Mouse (Mus musculus): ENCODE results near the gene 2610001J05Rik. TPM values are rescaled to one million over a fixed set of nuclear protein-coding genes. Genes with fewer than 3 reads are reported as not detected.

2610001J05Rik gene
- 68.3 and 70.8 TPM in 2 replicates for polyA plus RNA-seq (2012; rRNA removed)

GRCm38 (mm10) chr6:13870919-13871624 is at the start of gene 2610001J05Rik:
Gene 2610001J05Rik, minus strand, starts transcription at chr6:13871518.
- Histone ChIP-seq H3K27ac (ENCODE audit: insufficient read depth, low read length) (no peak within 1 kb of the TSS), H3K4me1 (ENCODE audit: control insufficient read depth, insufficient read depth, low read length) (peaks cover 1% of the 10 kb centered on the region; the same call in 1 of the 2 replicates), H3K4me3 (ENCODE audit: insufficient read depth, low read length) (peak within 1 kb of the TSS; percentile 47)
- TF ChIP-seq CTCF (IDR thresholded peaks at IDR 0.05; ENCODE audit: extremely low read depth, insufficient read depth, low read length) (no peak), POLR2A (IDR thresholded peaks at IDR 0.05; ENCODE audit: extremely low read depth, insufficient read depth, low read length) (peak; percentile 98)

GRCm38 (mm10) chr6:13909762-13910537 is 38.6 kb upstream of the 2610001J05Rik start:
- Histone ChIP-seq H3K4me1 (ENCODE audit: control insufficient read depth, insufficient read depth, low read length) (no peaks in the 10 kb centered on the region), H3K27ac (ENCODE audit: insufficient read depth, low read length) (no peak overlapping the region)
- TF ChIP-seq CTCF (IDR thresholded peaks at IDR 0.05; ENCODE audit: extremely low read depth, insufficient read depth, low read length): no peak
- TF ChIP-seq POLR2A (IDR thresholded peaks at IDR 0.05; ENCODE audit: extremely low read depth, insufficient read depth, low read length): no peak

GRCm38 (mm10) chr6:13902941-13903627 is 31.8 kb upstream of the 2610001J05Rik start:
- Histone ChIP-seq H3K27ac (ENCODE audit: insufficient read depth, low read length) (no peak overlapping the region), H3K4me3 (ENCODE audit: insufficient read depth, low read length) (no peak overlapping the region), H3K4me1 (ENCODE audit: control insufficient read depth, insufficient read depth, low read length) (no peaks in the 10 kb centered on the region)
- TF ChIP-seq CTCF (IDR thresholded peaks at IDR 0.05; ENCODE audit: extremely low read depth, insufficient read depth, low read length): no peak
- TF ChIP-seq POLR2A (IDR thresholded peaks at IDR 0.05; ENCODE audit: extremely low read depth, insufficient read depth, low read length): no peak

More at GRCm38 (mm10) chr6:13909762-13910537, 38.6 kb upstream of the 2610001J05Rik start:
- no peak overlapping the region for H3K4me3 ChIP-seq (ENCODE audit: insufficient read depth, low read length)

DNA sequence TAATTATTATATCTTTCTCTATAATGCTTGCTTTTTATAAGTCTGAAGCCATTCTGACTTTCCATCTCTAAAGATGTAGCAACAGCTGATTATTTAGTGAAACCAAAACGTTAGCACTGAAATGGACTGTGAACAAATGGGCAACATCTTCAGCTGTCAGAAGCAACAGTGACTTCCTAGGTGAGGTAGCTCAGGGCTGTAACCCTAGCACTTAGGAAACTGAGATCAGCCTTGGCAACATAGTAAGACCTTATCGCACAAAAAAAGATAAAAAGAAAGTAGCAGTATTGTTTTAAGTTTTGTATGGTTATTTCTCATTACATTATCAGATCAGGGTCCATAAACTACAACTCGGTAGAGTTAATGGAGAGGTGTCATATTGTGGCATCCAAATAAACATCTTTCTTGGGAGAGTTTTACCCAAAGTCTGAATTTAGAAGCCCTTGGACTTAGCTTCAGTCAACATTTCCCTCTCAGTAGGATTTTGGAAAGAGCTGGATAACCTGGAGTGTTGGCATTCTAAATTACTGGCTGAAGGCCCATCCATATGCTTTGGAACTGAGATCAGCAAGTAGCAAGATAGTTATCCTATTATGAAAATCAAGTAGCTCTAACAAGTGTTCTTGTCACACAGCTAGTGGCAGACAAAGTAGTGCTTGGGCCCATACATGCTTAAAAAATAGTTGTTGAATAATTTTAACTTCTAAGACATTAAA is 13.7 kb upstream of the 2610001J05Rik start:
- no peak overlapping the region for H3K4me3 ChIP-seq (ENCODE audit: insufficient read depth, low read length)
- TF ChIP-seq CTCF (IDR thresholded peaks at IDR 0.05; ENCODE audit: extremely low read depth, insufficient read depth, low read length) (no peak), POLR2A (IDR thresholded peaks at IDR 0.05; ENCODE audit: extremely low read depth, insufficient read depth, low read length) (no peak)
- H3K27ac ChIP-seq (ENCODE audit: insufficient read depth, low read length): no peak overlapping the region
- no peaks in the 10 kb centered on the region for H3K4me1 ChIP-seq (ENCODE audit: control insufficient read depth, insufficient read depth, low read length)

DNA sequence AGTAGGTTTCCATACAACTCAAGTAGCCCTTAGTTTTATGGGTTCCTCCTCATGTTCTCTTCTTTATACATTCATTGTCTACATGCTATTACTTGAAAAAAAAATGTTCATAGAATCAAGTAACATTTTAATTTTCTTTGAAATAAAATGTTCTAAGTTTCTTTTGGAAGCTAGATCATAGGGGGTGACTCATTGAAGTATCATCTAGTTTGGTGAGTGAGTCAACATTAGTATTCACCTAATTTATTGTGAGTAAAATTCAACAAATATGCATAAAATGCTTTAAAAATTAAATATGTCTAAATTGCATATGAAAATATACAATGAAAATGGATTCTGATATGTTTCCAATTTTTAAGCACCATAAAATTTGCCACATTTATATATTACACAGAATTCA is 11.6 kb upstream of the 2610001J05Rik start:
- Histone ChIP-seq H3K4me1 (ENCODE audit: control insufficient read depth, insufficient read depth, low read length) (no peaks in the 10 kb centered on the region), H3K4me3 (ENCODE audit: insufficient read depth, low read length) (no peak overlapping the region), H3K27ac (ENCODE audit: insufficient read depth, low read length) (no peak overlapping the region)
- no peak for TF ChIP-seq CTCF (IDR thresholded peaks at IDR 0.05; ENCODE audit: extremely low read depth, insufficient read depth, low read length)
- no peak for TF ChIP-seq POLR2A (IDR thresholded peaks at IDR 0.05; ENCODE audit: extremely low read depth, insufficient read depth, low read length)

GRCm38 (mm10) chr6:13873959-13874358 is 2.6 kb upstream of the 2610001J05Rik start:
- Histone ChIP-seq H3K4me1 (ENCODE audit: control insufficient read depth, insufficient read depth, low read length) (peaks cover 1% of the 10 kb centered on the region; the same call in 1 of the 2 replicates), H3K4me3 (ENCODE audit: insufficient read depth, low read length) (no peak overlapping the region), H3K27ac (ENCODE audit: insufficient read depth, low read length) (no peak overlapping the region)
- no peak for TF ChIP-seq POLR2A (IDR thresholded peaks at IDR 0.05; ENCODE audit: extremely low read depth, insufficient read depth, low read length)
- no peak for TF ChIP-seq CTCF (IDR thresholded peaks at IDR 0.05; ENCODE audit: extremely low read depth, insufficient read depth, low read length)

GRCm38 (mm10) chr6:13872076-13872475 is 758 bp upstream of the 2610001J05Rik start:
- Histone ChIP-seq H3K4me3 (ENCODE audit: insufficient read depth, low read length) (peak overlapping the region; percentile 47; the same call in 1 of the 2 replicates), H3K4me1 (ENCODE audit: control insufficient read depth, insufficient read depth, low read length) (peaks cover 1% of the 10 kb centered on the region; the same call in 1 of the 2 replicates), H3K27ac (ENCODE audit: insufficient read depth, low read length) (no peak overlapping the region)
- TF ChIP-seq POLR2A (IDR thresholded peaks at IDR 0.05; ENCODE audit: extremely low read depth, insufficient read depth, low read length): no peak
- TF ChIP-seq CTCF (IDR thresholded peaks at IDR 0.05; ENCODE audit: extremely low read depth, insufficient read depth, low read length): no peak

DNA sequence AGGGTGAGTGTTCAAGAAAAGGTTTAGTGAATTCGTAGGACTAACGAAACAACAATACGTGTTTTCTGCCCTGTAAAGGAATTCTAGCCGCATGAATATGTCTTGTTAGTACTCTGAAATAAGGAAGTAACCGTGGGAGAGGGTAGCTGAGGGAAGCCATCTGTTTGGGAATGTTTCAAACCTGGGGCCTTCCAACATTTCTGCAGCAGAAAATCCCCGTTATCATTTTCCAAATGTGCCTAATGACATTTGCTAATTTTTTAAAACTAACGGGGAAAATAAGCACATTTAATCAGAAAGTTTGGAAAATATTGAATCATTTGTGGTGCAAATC is 274 bp upstream of the 2610001J05Rik start:
- TF ChIP-seq CTCF (IDR thresholded peaks at IDR 0.05; ENCODE audit: extremely low read depth, insufficient read depth, low read length) (no peak), POLR2A (IDR thresholded peaks at IDR 0.05; ENCODE audit: extremely low read depth, insufficient read depth, low read length) (no peak)
- H3K27ac ChIP-seq (ENCODE audit: insufficient read depth, low read length): no peak overlapping the region

GRCm38 (mm10) chr6:13870289-13870741 is 1.0 kb downstream of the 2610001J05Rik start:
- Histone ChIP-seq H3K4me3 (ENCODE audit: insufficient read depth, low read length) (peak overlapping the region; percentile 5), H3K4me1 (ENCODE audit: control insufficient read depth, insufficient read depth, low read length) (peaks cover 1% of the 10 kb centered on the region; the same call in 1 of the 2 replicates), H3K27ac (ENCODE audit: insufficient read depth, low read length) (no peak overlapping the region)
- TF ChIP-seq POLR2A (IDR thresholded peaks at IDR 0.05; ENCODE audit: extremely low read depth, insufficient read depth, low read length) (no peak), CTCF (IDR thresholded peaks at IDR 0.05; ENCODE audit: extremely low read depth, insufficient read depth, low read length) (no peak)

More for the DNA sequence above, 274 bp upstream of the 2610001J05Rik start:
- Histone ChIP-seq H3K4me3 (ENCODE audit: insufficient read depth, low read length) (peak overlapping the region; percentile 47), H3K4me1 (ENCODE audit: control insufficient read depth, insufficient read depth, low read length) (peaks cover 1% of the 10 kb centered on the region; the same call in 1 of the 2 replicates)
